Mouse (Mus musculus) kidney, postnatal 25 days (tissue): ENCODE measurements around the gene Impdh2.

Source experiments
- DNase-seq, 2 experiments: peaks; one replicate each; pipeline ENCODE4 v3.0.0; 2021; ENCODE audit warnings: mixed read lengths in 2 of 2

Gene Impdh2

DNA sequence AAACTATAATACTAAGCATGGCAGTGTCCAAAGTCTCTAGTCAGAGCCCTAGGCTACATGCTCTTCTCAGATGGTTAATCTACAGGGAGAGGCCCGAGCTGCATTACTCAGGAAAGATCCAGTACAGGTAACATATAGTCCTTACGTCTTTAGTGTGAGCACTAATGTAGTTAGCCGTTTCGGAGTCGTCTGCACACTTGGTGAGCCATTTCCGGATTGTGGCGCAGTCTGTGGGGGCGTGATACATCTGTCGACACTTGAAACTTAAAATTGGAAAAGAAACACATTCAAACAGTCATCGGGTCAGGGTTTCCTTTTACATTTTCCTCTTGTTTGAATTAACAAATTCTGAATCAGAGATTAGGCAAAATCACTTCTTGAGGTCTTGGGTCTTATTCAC, 51.4 kb downstream of the Impdh2 start:
- DNase-seq: no peak
